Mouse (Mus musculus) megakaryocyte progenitor cell, adult 5-6 weeks (primary cell): ENCODE measurements at regions not wholly inside any gene's neighbourhood (a gene's known extent, or its start where the extent isn't known, plus 50 kb on each side); places are given as distances from the start of the nearest gene placed in this dataset.

Experiments
- ATAC-seq: replicated peaks from 2 replicates; pipeline ENCODE4 v1.8.0; 2016; ENCODE audit warnings: mild to moderate bottlenecking, moderate TSS enrichment, inconsistent platforms; ENCODE audit not compliant: poor library complexity

GRCm38 (mm10) chr10:44665509-44666144, 137.3 kb upstream of the Prdm1 start:
- ATAC-seq = peak; percentile 74

DNA sequence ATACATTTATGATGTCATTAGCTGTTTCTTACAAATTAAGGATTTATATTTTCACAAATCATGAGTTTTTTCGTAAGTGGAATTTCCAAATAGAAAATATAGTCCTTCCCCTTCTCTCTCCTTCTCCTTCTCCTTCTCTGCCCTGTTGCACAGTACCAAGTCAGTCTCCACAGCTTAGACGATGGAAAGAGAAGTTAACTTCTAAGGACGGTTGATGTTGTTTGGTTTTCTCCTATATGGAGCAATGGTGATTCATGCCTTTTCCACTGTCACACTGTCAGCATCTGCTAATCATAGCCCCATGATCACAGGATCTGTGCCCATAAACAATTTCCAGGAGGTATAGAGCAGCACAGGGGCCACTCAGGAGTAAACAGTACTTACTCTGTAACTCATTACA, 131.2 kb upstream of the Prdm1 start:
- 0 out of 2 replicates have a peak, but pooled peaks have one; percentile 39 for ATAC-seq

- ATAC-seq = no peak
These were observed 125.5 kb upstream of the Prdm1 start for GRCm38 (mm10) chr10:44653761-44654160.

DNA sequence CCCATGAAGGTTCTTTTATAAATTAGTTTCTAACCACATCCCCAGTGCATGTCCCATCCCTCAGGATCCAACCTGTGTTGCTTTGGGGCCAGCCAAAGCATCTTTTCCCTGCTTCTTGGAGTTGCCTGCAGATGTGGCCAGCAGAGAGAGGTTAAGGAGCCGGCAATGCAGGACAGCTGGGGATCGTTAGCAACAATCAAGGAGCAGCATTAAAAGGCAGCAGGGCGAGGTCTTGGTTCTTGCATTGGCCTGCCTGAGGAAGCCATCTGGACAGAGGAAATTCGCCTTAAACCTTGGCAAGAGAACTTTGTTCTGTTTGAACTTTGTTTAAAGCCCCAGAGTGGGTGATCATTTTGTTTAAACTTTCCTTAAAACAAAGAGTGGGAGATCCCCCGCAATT, 118.7 kb upstream of the Prdm1 start:
- no peak for ATAC-seq

DNA sequence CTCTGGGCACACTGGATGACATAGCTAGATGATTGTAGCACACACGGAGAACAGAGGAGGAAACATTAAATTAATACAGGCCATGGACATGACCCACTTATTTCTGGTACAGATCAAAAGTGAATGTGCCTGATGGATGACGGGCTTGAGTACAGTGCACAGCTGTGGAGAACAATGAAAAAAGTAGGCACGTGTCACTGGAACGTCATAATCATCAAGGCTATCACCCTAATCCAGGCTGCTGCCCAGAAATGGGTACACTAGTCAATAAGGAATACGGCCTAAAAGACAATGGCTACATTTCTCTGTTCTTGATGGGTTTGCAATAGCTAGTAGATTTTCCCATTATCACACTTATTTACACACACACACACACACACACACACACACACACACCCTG, 118.3 kb upstream of the Prdm1 start:
- no peak for ATAC-seq

DNA sequence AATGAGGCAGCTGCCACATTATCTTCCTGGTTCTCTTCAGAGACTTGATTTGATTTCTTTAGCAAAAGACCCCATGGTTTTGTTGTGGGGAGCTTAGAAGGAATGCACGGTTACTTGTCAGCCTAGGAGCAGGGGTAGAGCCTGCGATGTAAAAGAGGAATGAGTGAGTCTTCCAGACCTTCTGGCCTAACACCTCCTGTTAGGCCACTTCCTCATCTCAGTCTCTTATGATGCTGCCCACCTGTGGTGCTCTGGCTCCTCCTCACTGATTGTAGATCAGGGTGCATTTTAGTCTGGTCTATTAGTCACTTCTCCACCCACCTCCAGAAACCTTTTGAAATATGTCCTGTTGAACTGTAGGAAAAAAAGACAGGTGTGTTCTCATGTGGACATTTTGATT, 113.3 kb upstream of the Prdm1 start:
- ATAC-seq = no peak

DNA sequence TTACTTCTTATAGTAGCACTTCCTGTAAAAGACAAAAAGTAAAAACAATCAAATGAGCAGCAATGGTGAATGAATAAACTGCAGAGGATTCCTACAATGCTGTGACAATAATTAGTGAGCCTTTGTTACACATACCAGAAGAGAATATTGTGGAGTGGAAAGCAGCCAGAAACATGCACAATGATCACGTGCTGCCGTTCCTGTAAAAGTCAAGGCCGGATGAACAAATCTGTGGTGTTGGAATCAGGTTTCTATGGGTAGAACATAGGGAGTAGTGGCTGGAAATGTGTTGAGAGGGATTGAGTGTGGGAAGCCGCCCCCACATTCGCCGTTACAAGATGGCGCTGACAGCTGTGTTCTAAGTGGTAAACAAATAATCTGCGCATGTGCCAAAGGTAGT, 112.3 kb upstream of the Prdm1 start:
- no peak for ATAC-seq

DNA sequence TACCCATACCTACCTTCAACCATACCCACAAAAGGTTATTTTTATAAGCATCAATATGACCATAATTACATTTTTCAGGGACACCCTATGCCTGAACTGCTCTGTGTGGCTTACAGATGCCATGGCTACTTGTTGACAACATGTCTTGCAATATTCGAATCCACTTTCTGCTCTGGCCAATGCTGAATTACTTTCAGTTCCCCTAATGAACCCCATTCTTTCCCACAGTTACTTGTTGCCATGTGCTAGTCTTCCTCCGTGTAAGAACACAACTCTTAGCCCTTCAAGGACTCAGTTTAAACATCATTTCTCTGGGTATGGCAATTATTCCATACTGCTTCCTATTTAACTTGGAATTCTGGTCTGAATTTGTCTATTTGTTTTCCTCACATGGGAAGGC, 110.4 kb upstream of the Prdm1 start:
- peak; percentile 74 for ATAC-seq

- ATAC-seq = peak; percentile 66
These were observed 108.5 kb upstream of the Prdm1 start for GRCm38 (mm10) chr10:44636786-44637185.

DNA sequence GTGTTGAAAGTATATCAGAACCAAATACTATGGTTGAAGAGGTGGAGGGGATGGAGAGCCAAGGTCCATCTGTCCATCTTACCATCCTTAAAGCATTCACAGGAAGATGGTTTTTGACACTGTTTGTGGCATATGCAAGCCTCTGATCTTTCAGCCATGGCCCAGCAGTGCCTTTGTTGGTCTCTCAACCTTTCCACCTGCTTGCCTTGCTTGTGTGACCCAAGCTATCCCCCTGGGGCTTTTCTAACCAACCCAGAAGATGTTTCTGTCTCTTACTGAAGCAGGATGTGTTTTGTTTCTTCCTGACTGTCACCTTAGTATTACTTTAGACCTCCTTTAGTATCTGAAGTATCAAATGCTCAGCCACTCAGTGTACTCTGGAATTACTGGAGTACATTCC, 107.8 kb upstream of the Prdm1 start:
- ATAC-seq = no peak

DNA sequence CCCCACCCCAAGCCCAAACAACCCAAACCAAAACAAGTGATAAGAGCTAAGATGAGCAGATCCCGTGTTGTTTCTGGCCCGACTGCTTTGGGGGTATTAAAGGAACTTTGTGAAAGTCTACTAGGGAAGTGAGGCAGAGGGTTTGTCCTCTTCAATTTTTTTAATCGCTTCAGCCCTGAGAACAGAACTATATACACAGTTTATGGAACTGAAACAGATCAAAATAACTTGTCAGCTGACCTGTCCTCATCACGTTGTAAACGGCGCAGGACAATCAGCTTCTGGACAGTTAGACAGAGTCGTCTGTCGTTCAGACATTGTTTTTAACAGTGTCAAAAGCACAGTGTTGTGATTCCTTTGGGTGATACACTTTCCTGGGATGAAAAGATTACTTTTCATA, 103.3 kb upstream of the Prdm1 start:
- ATAC-seq = peak; percentile 46

GRCm38 (mm10) chr10:44630485-44630884, 102.2 kb upstream of the Prdm1 start:
- peak; percentile 45 for ATAC-seq

DNA sequence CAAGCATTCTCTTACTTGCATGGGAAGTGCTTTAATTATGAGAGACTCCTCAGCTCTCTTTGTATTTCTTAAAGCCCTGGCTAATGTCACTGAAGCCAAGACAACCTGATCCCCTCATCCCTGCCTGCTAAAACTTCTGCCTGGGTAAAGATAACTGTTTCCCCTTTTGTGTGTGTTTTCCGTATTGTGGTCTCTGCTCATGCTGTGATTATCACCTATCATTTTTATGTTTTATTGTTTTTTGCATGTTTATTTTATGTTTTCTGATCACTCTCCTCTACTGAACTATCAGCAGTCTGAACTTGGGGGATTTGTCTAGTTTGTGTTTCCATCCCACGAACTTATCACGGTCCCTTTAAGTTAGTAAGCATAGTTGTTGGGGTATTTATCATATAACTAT, 100.1 kb upstream of the Prdm1 start:
- no peak for ATAC-seq

DNA sequence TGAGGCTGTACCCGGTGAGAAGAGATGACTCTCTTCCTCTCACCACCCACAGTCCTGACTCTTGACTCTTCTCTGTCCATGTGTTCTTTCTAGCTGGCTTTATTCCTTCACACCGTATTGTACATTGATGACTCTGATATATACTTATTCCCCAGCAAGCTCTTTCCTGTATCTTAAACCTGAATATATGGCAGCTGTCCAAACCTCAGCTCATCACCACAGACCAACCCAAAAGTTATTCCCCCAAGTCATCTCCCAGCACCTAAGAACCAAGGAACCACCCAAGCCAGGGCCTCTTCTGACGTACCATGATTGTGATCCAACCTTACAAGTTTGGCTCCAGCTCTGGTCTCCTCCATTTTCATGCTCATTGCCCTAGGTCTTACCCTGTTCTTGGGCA, 99.1 kb upstream of the Prdm1 start:
- peak; percentile 21; the same call in 1 of the 2 replicates for ATAC-seq

GRCm38 (mm10) chr10:44625521-44625920, 97.2 kb upstream of the Prdm1 start:
- peak; percentile 74 for ATAC-seq

GRCm38 (mm10) chr10:44615586-44615985, 87.3 kb upstream of the Prdm1 start:
- ATAC-seq = peak; percentile 90

GRCm38 (mm10) chr10:44612571-44612970, 84.3 kb upstream of the Prdm1 start:
- ATAC-seq = no peak

- ATAC-seq = no peak
These were observed 83.1 kb upstream of the Prdm1 start for GRCm38 (mm10) chr10:44611399-44611798.

DNA sequence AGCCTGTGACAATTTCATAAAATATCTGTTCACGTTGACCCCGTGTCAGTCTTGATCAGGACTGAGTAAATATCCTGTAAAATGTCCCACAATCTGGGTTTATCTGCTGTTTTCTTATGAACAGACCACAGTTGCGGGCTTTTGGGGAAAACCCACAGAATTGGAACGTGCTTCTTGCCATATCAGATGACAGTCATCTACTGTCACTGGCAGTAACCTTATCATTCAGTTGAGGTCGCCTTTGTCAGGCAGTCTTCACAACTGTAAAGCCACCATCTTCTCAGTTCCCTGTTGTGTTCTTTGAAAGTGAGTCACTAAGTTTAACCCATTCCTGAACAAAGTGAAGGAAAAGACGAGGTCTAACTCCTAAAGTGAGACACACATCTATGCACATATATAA, 80.9 kb upstream of the Prdm1 start:
- ATAC-seq = peak; percentile 63

DNA sequence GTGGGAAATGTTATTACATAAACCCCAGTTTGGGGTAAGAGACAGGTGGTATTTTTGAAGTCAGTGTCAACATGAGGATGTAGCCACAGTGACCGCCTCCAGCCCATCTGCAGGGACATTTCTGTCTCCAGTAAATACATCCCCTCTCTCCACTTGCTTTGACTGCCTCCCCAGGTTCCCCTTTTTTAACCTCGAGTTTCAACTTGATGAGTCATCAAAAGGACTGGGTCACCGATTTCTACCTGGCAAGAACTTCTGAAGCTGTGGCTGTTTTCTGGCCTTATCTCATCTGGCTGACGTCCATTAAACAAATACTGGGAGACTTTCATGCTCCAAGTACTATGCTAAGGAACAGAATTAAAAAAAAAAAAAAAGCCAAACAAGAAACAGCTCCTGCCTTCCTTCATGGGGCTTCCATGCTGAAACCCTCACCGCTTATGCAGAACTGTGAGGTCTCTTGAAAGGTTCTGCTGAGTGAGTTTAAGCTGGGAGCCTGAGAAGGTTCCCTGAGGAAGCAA, 79.1 kb upstream of the Prdm1 start:
- peak; percentile 88 for ATAC-seq

GRCm38 (mm10) chr10:44604512-44604911, 76.2 kb upstream of the Prdm1 start:
- ATAC-seq = no peak

DNA sequence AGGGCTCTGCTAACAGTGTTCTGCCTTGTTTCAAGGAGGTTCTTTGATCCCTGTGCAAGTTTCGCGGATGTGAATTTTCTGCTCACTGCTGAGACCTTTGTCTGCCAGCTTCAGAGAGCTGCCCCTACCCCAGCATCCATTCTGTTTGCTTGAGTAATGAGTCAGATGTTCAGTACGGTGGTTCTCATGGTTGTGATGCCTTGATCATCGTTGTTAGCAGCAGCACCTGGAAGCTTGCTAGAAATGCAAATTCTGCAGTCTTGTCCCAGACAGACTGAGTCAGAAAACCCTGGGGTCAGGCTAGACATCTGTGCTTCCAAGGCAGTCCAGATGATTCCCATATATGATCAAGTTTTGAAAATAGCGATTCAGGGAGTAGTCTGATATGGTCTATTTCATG, 75.2 kb upstream of the Prdm1 start:
- ATAC-seq = no peak

DNA sequence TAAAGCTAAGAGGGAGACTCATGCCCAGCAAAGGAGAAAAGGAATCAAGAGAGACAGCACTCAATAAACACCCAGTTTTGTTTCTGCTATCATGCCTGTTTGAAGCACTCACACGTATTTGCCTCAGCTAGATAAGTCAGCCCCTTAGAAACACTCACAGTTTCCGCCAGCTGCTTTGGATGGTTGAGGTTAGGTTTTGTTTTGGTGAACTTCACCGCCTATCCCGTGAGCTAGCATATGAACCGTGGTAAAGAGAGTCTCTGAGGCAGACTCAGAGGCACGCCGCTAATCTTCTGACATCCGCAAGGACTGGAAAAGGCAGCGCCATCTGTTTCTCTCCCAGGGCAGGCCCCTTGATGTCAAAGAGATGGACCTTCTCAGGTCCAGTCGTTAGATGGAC, 73.2 kb upstream of the Prdm1 start:
- ATAC-seq = no peak
